Mouse (Mus musculus): ENCODE results near the gene Ttyh3. TPM values are rescaled to one million over a fixed set of nuclear protein-coding genes. Genes with fewer than 3 reads are reported as not detected.

The Ttyh3 gene
- total and polyA plus RNA-seq, 3 experiments, result 5.9 to 35.7 TPM; not detected in 1

- DNase-seq (ENCODE audit: low read depth, low spot score), result no peak
- H3K27me3 ChIP-seq (ENCODE audit: control insufficient read depth in 1 of 2, insufficient read depth in 2 of 2, low read length in 2 of 2), result no peaks in the 10 kb centered on the region
- no peaks in the 10 kb centered on the region for H3K9me3 ChIP-seq (replicated peaks; ENCODE audit: insufficient read depth, low read length)
- H3K4me3 ChIP-seq (ENCODE audit: control insufficient read depth in 1 of 2, insufficient read depth in 1 of 2, low read depth in 2 of 2, low read length in 2 of 2), result no peak overlapping the region
- no peak overlapping the region for H3K9ac ChIP-seq (ENCODE audit: control insufficient read depth, low read depth, low read length, poor library complexity, severe bottlenecking)
- H3K27ac ChIP-seq (ENCODE audit: control insufficient read depth, low read depth, low read length), result no peak overlapping the region
- H3K4me1 ChIP-seq (ENCODE audit: control insufficient read depth in 1 of 2, insufficient read depth in 2 of 2, low read length in 2 of 2), result peaks cover 0 to 3% of the 10 kb centered on the region in 2 experiments; a peak in 1 of 4 replicates
- H3K79me2 ChIP-seq (ENCODE audit: control insufficient read depth, insufficient read depth, low read length, poor library complexity), result no peaks in the 10 kb centered on the region
- TF ChIP-seq MAFK (IDR thresholded peaks at IDR 0.05; ENCODE audit: borderline replicate concordance, low read depth, low read length) (no peak), ETS1 (IDR thresholded peaks at IDR 0.05; ENCODE audit: low read depth, low read length) (no peak), ZNF384 (IDR thresholded peaks at IDR 0.05; ENCODE audit: low read depth, low read length) (no peak), MAX (IDR thresholded peaks at IDR 0.05; ENCODE audit: low read length) (no peak), MYC (IDR thresholded peaks at IDR 0.05; ENCODE audit: low read depth, low read length) (no peak)
- peaks cover 0 to 4% of the 10 kb centered on the region in 2 experiments; a peak in 2 of 4 replicates for H3K36me3 ChIP-seq (ENCODE audit: control insufficient read depth in 1 of 2, insufficient read depth in 2 of 2, low read length in 2 of 2)
These were observed 25.7 kb downstream of the Ttyh3 start for GRCm38 (mm10) chr5:140622978-140623670.

DNA sequence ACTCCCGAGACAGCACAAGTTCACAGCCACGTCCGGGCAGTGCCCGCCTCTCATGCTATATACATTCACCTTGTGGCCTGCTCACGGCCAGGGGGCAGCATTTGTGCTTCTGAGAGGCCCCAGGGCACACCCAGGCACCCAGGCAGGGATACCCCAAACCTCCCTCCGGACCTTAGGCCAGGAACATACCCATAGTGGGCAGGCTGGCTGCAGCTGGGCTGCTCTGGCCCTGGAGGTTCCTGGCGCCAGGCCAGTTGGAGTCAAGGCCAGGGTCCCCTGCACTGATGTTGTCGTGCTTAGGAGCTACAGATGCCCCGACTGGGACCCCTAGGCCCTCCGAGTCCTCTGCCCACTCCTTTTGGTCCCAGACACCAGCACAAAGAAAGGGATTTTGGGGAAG, 27.3 kb downstream of the Ttyh3 start:
- Histone ChIP-seq H3K27me3 (ENCODE audit: control insufficient read depth in 1 of 2, insufficient read depth in 2 of 2, low read length in 2 of 2) (no peaks in the 10 kb centered on the region), H3K27ac (ENCODE audit: control insufficient read depth, low read depth, low read length) (no peak overlapping the region), H3K4me1 (ENCODE audit: control insufficient read depth in 1 of 2, insufficient read depth in 2 of 2, low read length in 2 of 2) (peaks cover 0 to 19% of the 10 kb centered on the region in 2 experiments), H3K4me3 (ENCODE audit: control insufficient read depth in 1 of 2, insufficient read depth in 1 of 2, low read depth in 2 of 2, low read length in 2 of 2) (no peak overlapping the region), H3K79me2 (ENCODE audit: control insufficient read depth, insufficient read depth, low read length, poor library complexity) (no peaks in the 10 kb centered on the region), H3K9ac (ENCODE audit: control insufficient read depth, low read depth, low read length, poor library complexity, severe bottlenecking) (no peak overlapping the region), H3K9me3 (replicated peaks; ENCODE audit: insufficient read depth, low read length) (no peaks in the 10 kb centered on the region), H3K36me3 (ENCODE audit: control insufficient read depth in 1 of 2, insufficient read depth in 2 of 2, low read length in 2 of 2) (peaks cover 0 to 11% of the 10 kb centered on the region in 2 experiments; a peak in 2 of 4 replicates)
- no peak for DNase-seq (ENCODE audit: low read depth, low spot score)
- no peak for TF ChIP-seq MAZ (IDR thresholded peaks at IDR 0.05; ENCODE audit: low read depth, low read length)
- no peak for TF ChIP-seq TAL1 (IDR thresholded peaks at IDR 0.05; ENCODE audit: low read length)
- TF ChIP-seq UBTF (IDR thresholded peaks at IDR 0.05; ENCODE audit: borderline replicate concordance, insufficient read depth, low read depth, low read length), result no peak
- no peak for TF ChIP-seq MAFK (IDR thresholded peaks at IDR 0.05; ENCODE audit: borderline replicate concordance, low read depth, low read length)
- no peak for TF ChIP-seq CTCF (IDR thresholded peaks at IDR 0.05 in 2 of 3, conservative IDR thresholded peaks at IDR 0.05 in 1 of 3; ENCODE audit: control insufficient read depth in 1 of 3, insufficient read depth in 1 of 3, low read depth in 2 of 3, low read length in 3 of 3, poor library complexity in 1 of 3, severe bottlenecking in 1 of 3)
- no peak for TF ChIP-seq MEF2A (IDR thresholded peaks at IDR 0.05; ENCODE audit: extremely low read depth, insufficient replicate concordance, low read depth, low read length, poor library complexity, severe bottlenecking)
- TF ChIP-seq BHLHE40 (IDR thresholded peaks at IDR 0.05; ENCODE audit: borderline replicate concordance, low read depth, low read length), result no peak
- no peak for TF ChIP-seq NRF1 (IDR thresholded peaks at IDR 0.05; ENCODE audit: insufficient read depth, low read depth, low read length, poor library complexity, severe bottlenecking)

DNA sequence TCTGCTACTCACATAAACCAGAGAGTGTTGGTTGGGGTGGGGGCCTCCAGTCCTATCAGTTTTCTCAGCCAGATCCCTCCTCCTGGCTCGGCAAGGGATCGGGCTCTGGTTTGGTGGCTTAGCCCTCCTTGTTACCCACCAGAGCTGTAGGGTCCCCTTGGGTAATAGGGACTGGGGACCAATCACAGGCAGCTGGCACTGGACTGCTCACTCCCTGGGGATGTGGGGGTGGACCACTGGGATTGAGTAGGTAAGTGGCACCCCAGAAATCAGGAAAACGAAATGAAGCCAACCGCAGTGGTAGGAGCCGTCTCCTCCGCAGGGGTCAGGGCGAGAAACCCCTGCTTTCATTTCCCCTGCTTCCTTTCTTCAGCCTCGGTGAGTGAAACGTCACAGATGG, 27.7 kb downstream of the Ttyh3 start:
- no peak overlapping the region for H3K4me3 ChIP-seq (ENCODE audit: control insufficient read depth in 1 of 2, insufficient read depth in 1 of 2, low read depth in 2 of 2, low read length in 2 of 2)
- no peak for DNase-seq (ENCODE audit: low read depth, low spot score)
- TF ChIP-seq GATA1 (IDR thresholded peaks at IDR 0.05; ENCODE audit: low read depth, low read length) (no peak), ELF1 (IDR thresholded peaks at IDR 0.05; ENCODE audit: low read depth, low read length) (no peak), TAL1 (IDR thresholded peaks at IDR 0.05; ENCODE audit: low read length) (no peak)
- no peaks in the 10 kb centered on the region for H3K9me3 ChIP-seq (replicated peaks; ENCODE audit: insufficient read depth, low read length)
- H3K4me1 ChIP-seq (ENCODE audit: control insufficient read depth in 1 of 2, insufficient read depth in 2 of 2, low read length in 2 of 2), result peaks cover 0 to 23% of the 10 kb centered on the region in 2 experiments
- peaks cover 0 to 15% of the 10 kb centered on the region in 2 experiments; a peak in 2 of 4 replicates for H3K36me3 ChIP-seq (ENCODE audit: control insufficient read depth in 1 of 2, insufficient read depth in 2 of 2, low read length in 2 of 2)
- H3K9ac ChIP-seq (ENCODE audit: control insufficient read depth, low read depth, low read length, poor library complexity, severe bottlenecking), result no peak overlapping the region
- no peaks in the 10 kb centered on the region for H3K79me2 ChIP-seq (ENCODE audit: control insufficient read depth, insufficient read depth, low read length, poor library complexity)
- H3K27ac ChIP-seq (ENCODE audit: control insufficient read depth, low read depth, low read length), result no peak overlapping the region
- no peaks in the 10 kb centered on the region for H3K27me3 ChIP-seq (ENCODE audit: control insufficient read depth in 1 of 2, insufficient read depth in 2 of 2, low read length in 2 of 2)
